Mouse (Mus musculus) ES-Bruce4 (cell line): ENCODE data around the gene Tbrg1. TPM values are rescaled to one million over a fixed set of nuclear protein-coding genes. Genes with fewer than 3 reads are reported as not detected.

Experiments used
- H3K27ac ChIP-seq: 2 replicates; pipeline ENCODE4 v1.5.1; 2012; ENCODE audit warnings: low read length, inconsistent platforms; ENCODE audit not compliant: insufficient read depth
- H3K27me3 ChIP-seq: 2 replicates; pipeline ENCODE4 v1.6.1; 2012; ENCODE audit warnings: mild to moderate bottlenecking, low read length, inconsistent platforms; ENCODE audit not compliant: control insufficient read depth, poor library complexity, insufficient read depth, severe bottlenecking
- H3K36me3 ChIP-seq: 2 replicates; pipeline ENCODE4 v1.6.1; 2012; ENCODE audit warnings: inconsistent platforms, mild to moderate bottlenecking, low read length, moderate library complexity; ENCODE audit not compliant: control insufficient read depth, poor library complexity, insufficient read depth, severe bottlenecking
- H3K4me1 ChIP-seq: one replicate; pipeline ENCODE4 v1.8.1; 2011; ENCODE audit warnings: low read length; ENCODE audit not compliant: control insufficient read depth, insufficient read depth
- H3K4me3 ChIP-seq: 2 replicates; pipeline ENCODE4 v1.5.1; 2011; ENCODE audit warnings: low read depth, mild to moderate bottlenecking, low read length
- H3K9ac ChIP-seq: 2 replicates; pipeline ENCODE4 v1.6.1; 2012; ENCODE audit warnings: low read depth, mild to moderate bottlenecking, inconsistent platforms; ENCODE audit not compliant: poor library complexity, severe bottlenecking
- H3K9me3 ChIP-seq: replicated peaks from 2 replicates; pipeline ENCODE4 v1.6.1; 2012; ENCODE audit warnings: mild to moderate bottlenecking, low read length, inconsistent platforms; ENCODE audit not compliant: control insufficient read depth, poor library complexity, insufficient read depth, severe bottlenecking
- CTCF ChIP-seq: IDR thresholded peaks from one replicate; pipeline ENCODE4 v1.8.1; 2011; ENCODE audit warnings: low read depth, low read length
- EP300 ChIP-seq: IDR thresholded peaks from 2 replicates; pipeline ENCODE4 v1.6.1; 2011; ENCODE audit warnings: low read depth, low read length; ENCODE audit not compliant: insufficient read depth
- POLR2A ChIP-seq: IDR thresholded peaks from one replicate; pipeline ENCODE4 v1.8.1; 2011; ENCODE audit warnings: low read length; ENCODE audit not compliant: insufficient read depth
- polyA plus RNA-seq: library from polyadenylated mRNA; stranded (reverse); fragments of >200 nt; gene quantifications from 2 replicates; pipeline ENCODE4 v1.2.4, GENCODE M21; 2011; ENCODE audit warnings: low read depth; ENCODE audit not compliant: missing spikeins, insufficient read depth, insufficient read length

The Tbrg1 gene
- polyA plus RNA-seq, 1 experiment: 191 TPM

DNA sequence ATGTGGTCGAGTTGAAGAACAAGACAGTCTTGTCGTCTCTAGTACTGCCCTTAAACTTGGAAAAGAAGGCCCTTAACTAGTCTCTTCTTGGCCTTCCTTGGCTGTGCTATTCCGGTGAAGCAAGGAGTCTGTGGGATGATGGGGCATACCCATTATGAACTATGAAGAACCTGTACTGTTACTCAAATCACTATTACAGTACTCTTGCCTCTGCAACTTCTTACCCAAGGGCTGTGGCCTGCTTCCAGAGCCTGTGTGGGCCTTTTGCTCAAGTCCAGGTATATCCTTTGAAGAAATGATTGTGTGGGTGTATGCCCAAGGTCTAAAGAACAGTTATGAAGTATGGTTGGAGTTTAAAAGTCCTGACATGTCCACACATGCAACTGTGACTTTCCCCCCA lies 13.1 kb upstream of the Tbrg1 start:
- Histone ChIP-seq H3K9ac (no peak overlapping the region), H3K27ac (no peak overlapping the region), H3K27me3 (no peaks in the 10 kb centered on the region), H3K36me3 (no peaks in the 10 kb centered on the region), H3K4me1 (no peaks in the 10 kb centered on the region), H3K4me3 (no peak overlapping the region), H3K9me3 (no peaks in the 10 kb centered on the region)
- TF ChIP-seq POLR2A: no peak

DNA sequence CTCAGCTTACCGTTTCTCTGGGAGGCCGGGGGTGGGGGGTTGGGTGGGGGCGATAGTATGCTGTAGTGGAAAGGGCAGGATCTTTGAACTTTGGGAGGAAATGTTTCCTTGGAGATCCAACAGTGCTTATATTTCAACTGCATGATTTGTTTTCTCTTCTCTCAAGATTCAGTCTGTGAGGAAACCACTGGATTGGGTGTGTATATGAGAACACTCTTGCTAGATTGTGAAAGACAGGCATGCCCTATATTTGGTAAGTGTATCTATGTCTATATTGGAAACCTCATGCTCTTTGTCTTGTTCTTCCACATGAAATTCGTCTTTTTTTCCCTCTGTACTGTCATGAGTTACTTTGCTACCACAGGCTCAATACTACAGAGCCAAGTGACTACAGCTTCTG lies 12.6 kb upstream of the Tbrg1 start:
- TF ChIP-seq POLR2A (no peak), EP300 (no peak), CTCF (no peak)
- no peaks in the 10 kb centered on the region for H3K27me3 ChIP-seq
- H3K9me3 ChIP-seq: no peaks in the 10 kb centered on the region
- H3K36me3 ChIP-seq: no peaks in the 10 kb centered on the region
- no peaks in the 10 kb centered on the region for H3K4me1 ChIP-seq
- H3K9ac ChIP-seq: no peak overlapping the region
- H3K4me3 ChIP-seq: no peak overlapping the region
- H3K27ac ChIP-seq: no peak overlapping the region

DNA sequence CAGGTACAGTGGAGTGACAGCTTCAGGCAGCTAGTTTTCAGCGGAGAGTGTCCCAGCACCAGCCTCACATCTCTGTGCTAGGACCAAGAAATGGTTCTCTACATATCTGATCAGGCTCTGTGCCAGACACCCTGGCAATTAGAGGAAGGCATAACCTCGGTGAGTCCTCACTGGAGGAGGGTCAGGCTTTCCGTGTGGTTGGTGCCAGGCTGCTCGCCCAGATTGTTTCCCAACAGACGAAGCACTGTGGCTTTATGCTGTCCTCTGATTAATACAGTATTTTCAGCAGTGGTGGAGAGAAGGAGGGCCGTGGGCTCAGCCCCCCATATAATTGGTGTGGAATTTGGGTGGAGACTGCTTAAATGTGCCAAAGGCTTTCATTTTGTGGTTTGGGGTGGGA lies 12.0 kb upstream of the Tbrg1 start, which contains the start of gene Panx3:
Panx3 (minus strand) TSS at position 121 of the 400 bp plus-strand sequence.
- Histone ChIP-seq H3K9me3 (no peaks in the 10 kb centered on the region), H3K36me3 (no peaks in the 10 kb centered on the region), H3K9ac (no peak within 1 kb of the TSS), H3K4me3 (no peak within 1 kb of the TSS), H3K4me1 (no peaks in the 10 kb centered on the region), H3K27ac (no peak within 1 kb of the TSS), H3K27me3 (no peaks in the 10 kb centered on the region)
- TF ChIP-seq EP300: no peak
- no peak for TF ChIP-seq POLR2A
- no peak for TF ChIP-seq CTCF

GRCm38 (mm10) chr9:37666045-37666444 lies 8.9 kb upstream of the Tbrg1 start:
- no peaks in the 10 kb centered on the region for H3K36me3 ChIP-seq
- no peaks in the 10 kb centered on the region for H3K9me3 ChIP-seq
- no peaks in the 10 kb centered on the region for H3K4me1 ChIP-seq
- H3K4me3 ChIP-seq: no peak overlapping the region
- H3K27ac ChIP-seq: no peak overlapping the region
- TF ChIP-seq EP300: no peak
- no peak for TF ChIP-seq POLR2A
- TF ChIP-seq CTCF: no peak
- no peak overlapping the region for H3K9ac ChIP-seq
- H3K27me3 ChIP-seq: no peaks in the 10 kb centered on the region; the same call in 1 of the 2 replicates

- H3K9me3 ChIP-seq: no peaks in the 10 kb centered on the region
- H3K27me3 ChIP-seq: no peaks in the 10 kb centered on the region; the same call in 1 of the 2 replicates
- TF ChIP-seq POLR2A (no peak), CTCF (no peak), EP300 (no peak)
- no peaks in the 10 kb centered on the region for H3K36me3 ChIP-seq
- H3K4me1 ChIP-seq: no peaks in the 10 kb centered on the region
- no peak overlapping the region for H3K9ac ChIP-seq
- no peak overlapping the region for H3K4me3 ChIP-seq
- no peak overlapping the region for H3K27ac ChIP-seq
Measured at GRCm38 (mm10) chr9:37664604-37665003, 7.5 kb upstream of the Tbrg1 start.

- Histone ChIP-seq H3K4me3 (no peak overlapping the region), H3K9me3 (no peaks in the 10 kb centered on the region), H3K9ac (no peak overlapping the region), H3K27ac (no peak overlapping the region), H3K36me3 (no peaks in the 10 kb centered on the region), H3K27me3 (no peaks in the 10 kb centered on the region; the same call in 1 of the 2 replicates), H3K4me1 (no peaks in the 10 kb centered on the region)
- TF ChIP-seq POLR2A: no peak
- no peak for TF ChIP-seq EP300
- TF ChIP-seq CTCF: no peak
Measured at GRCm38 (mm10) chr9:37663210-37663609, 6.1 kb upstream of the Tbrg1 start.
